Mouse (Mus musculus) intestine, embryonic 16.5 days (tissue): ENCODE results near the gene Nrf1. TPM values are rescaled to one million over a fixed set of nuclear protein-coding genes. Genes with fewer than 3 reads are reported as not detected.

Experiments used
- ATAC-seq: fragments of 200-750 bp; cut with Nextera tagmentation; 2 replicates; pipeline ENCODE4 v1.8.0; 2017; ENCODE audit warnings: moderate TSS enrichment, moderate library complexity
- H3K27ac ChIP-seq: fragments of 300-500 bp; sonication (generic); 2 replicates; pipeline ENCODE4 v1.5.1; 2014; ENCODE audit warnings: mild to moderate bottlenecking, low read length
- H3K27me3 ChIP-seq: fragments of 300-500 bp; sonication (generic); replicated peaks from 2 replicates; pipeline ENCODE4 v1.6.1; 2014; ENCODE audit warnings: low read length, control low read depth, mixed read lengths; ENCODE audit not compliant: control insufficient read depth, insufficient read depth
- H3K36me3 ChIP-seq: fragments of 300-500 bp; sonication (generic); 2 replicates; pipeline ENCODE4 v1.6.1; 2014; ENCODE audit warnings: low read length, control low read depth; ENCODE audit not compliant: control insufficient read depth, insufficient read depth
- H3K4me1 ChIP-seq: fragments of 300-500 bp; sonication (generic); 2 replicates; pipeline ENCODE4 v1.6.1; 2014; ENCODE audit warnings: low read length, control low read depth, mixed read lengths; ENCODE audit not compliant: control insufficient read depth, insufficient read depth
- H3K4me2 ChIP-seq: fragments of 300-500 bp; sonication (generic); 2 replicates; pipeline ENCODE4 v1.6.1; 2014; ENCODE audit warnings: low read depth, low read length, control low read depth
- H3K4me3 ChIP-seq: fragments of 300-500 bp; sonication (generic); 2 replicates; pipeline ENCODE4 v1.5.1; 2014; ENCODE audit warnings: mild to moderate bottlenecking, low read length
- H3K9ac ChIP-seq: fragments of 300-500 bp; sonication (generic); 2 replicates; pipeline ENCODE4 v1.6.1; 2014; ENCODE audit warnings: low read depth, low read length
- H3K9me3 ChIP-seq: fragments of 300-500 bp; sonication (generic); 2 replicates; pipeline ENCODE4 v1.6.1; 2016; ENCODE audit warnings: low read length, control low read depth; ENCODE audit not compliant: control insufficient read depth
- WGBS: fragments of 180-500 bp; shearing (Covaris S2); extraction: QIAGEN DNeasy Blood & Tissue Kit; methylation state at CpG from one replicate; pipeline ENCODE4 v1.1.7; 2014; 5-methylcytosine and 5-hydroxymethylcytosine counted together
- polyA plus RNA-seq: library from polyadenylated mRNA; unstranded; fragments of >200 nt; fragmentation: Nextera tagmentation; extraction: Ambion mirVana; gene quantifications from 2 replicates; pipeline ENCODE4 v1.2.1, GENCODE M21; 2015

Gene Nrf1
- polyA plus RNA-seq, 1 experiment from 2014 or later: 42.7 TPM

DNA sequence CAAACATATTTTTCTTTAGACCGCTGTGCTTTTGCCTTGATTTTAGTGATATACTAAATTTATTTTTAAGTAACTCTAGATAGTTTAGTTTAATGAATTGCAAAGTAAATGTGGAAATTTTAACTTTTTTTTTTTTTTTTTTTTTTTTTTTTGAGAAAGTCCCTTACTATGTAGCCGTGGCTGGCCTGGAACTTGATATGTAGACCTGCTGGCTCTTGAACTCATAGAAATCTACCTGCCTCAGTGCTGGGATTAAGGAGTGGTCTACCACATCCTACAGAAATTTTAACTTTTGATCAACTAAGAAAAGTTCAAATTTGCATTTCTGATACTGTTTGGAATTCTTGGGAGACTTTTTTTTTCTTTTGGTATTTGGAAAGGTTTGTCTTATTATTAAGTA, 17.6 kb downstream of the Nrf1 start:
- no peaks in the 10 kb centered on the region for H3K9me3 ChIP-seq
- 84% methylated on average over 2 of the region's 2 CpGs for WGBS
- no peaks in the 10 kb centered on the region for H3K36me3 ChIP-seq
- no peak overlapping the region for H3K27ac ChIP-seq
- no peaks in the 10 kb centered on the region for H3K4me1 ChIP-seq
- no peak for ATAC-seq
- H3K9ac ChIP-seq: no peak overlapping the region
- H3K4me3 ChIP-seq: no peak overlapping the region
- no peaks in the 10 kb centered on the region for H3K27me3 ChIP-seq
- H3K4me2 ChIP-seq: no peak overlapping the region

DNA sequence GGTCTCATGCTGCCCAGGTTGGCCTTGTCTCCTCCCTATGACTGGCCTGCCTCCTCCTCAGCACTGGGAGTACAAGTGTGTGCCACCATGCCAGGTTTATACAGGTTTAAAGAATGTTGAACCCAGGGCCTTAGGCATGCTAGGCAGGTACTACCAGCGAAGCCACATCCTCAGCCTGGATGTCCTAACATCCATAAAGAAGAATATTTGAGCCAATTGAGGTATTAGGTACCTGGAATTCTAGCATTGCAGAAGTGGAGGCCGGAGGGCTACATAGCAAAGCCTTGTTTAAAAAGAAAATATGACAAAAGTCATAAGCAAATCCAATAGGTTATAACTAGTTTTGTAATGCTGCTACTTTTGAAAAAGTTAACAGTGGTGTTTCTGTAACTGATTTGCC, 19.0 kb downstream of the Nrf1 start:
- Histone ChIP-seq H3K4me2 (no peak overlapping the region), H3K36me3 (no peaks in the 10 kb centered on the region), H3K27ac (no peak overlapping the region), H3K4me3 (no peak overlapping the region), H3K9me3 (no peaks in the 10 kb centered on the region), H3K9ac (no peak overlapping the region), H3K4me1 (no peaks in the 10 kb centered on the region), H3K27me3 (no peaks in the 10 kb centered on the region)
- no peak for ATAC-seq
- 91% methylated on average over 2 of the region's 2 CpGs for WGBS

DNA sequence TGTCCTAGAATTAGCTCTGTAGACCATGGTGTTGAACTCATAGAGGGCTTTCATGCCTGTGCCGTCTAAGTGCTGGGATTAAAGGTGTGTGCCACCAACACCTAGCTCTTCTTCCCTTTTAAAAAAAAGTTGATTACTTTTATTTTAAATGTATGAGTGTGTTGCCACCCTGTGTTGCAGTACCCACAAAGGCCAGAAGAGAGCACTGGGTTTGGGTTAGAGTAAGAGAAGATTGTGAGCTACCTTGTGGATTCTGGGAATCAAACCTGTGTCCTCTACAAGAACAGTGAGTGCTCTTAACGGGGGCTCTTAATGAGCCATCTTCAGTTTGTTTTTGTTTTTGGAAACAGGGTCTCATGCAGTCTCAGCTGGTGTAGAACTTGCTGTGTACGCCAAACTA, 24.7 kb downstream of the Nrf1 start:
- Histone ChIP-seq H3K9me3 (no peaks in the 10 kb centered on the region), H3K9ac (no peak overlapping the region), H3K4me2 (no peak overlapping the region), H3K36me3 (no peaks in the 10 kb centered on the region), H3K27ac (no peak overlapping the region), H3K4me3 (no peak overlapping the region), H3K27me3 (no peaks in the 10 kb centered on the region), H3K4me1 (no peaks in the 10 kb centered on the region)
- 87% methylated on average over 3 of the region's 3 CpGs for WGBS
- ATAC-seq: no peak

- Histone ChIP-seq H3K27me3 (no peaks in the 10 kb centered on the region), H3K4me3 (no peak overlapping the region), H3K9me3 (no peaks in the 10 kb centered on the region), H3K27ac (no peak overlapping the region), H3K9ac (no peak overlapping the region), H3K4me1 (0 out of 2 replicates have a peak, but pooled peaks cover 5% of the 10 kb centered on the region), H3K4me2 (no peak overlapping the region), H3K36me3 (no peaks in the 10 kb centered on the region)
- ATAC-seq: no peak
- 75% methylated on average over 4 of the region's 4 CpGs for WGBS
Observed at GRCm38 (mm10) chr6:30078938-30079529, 31.2 kb downstream of the Nrf1 start.

DNA sequence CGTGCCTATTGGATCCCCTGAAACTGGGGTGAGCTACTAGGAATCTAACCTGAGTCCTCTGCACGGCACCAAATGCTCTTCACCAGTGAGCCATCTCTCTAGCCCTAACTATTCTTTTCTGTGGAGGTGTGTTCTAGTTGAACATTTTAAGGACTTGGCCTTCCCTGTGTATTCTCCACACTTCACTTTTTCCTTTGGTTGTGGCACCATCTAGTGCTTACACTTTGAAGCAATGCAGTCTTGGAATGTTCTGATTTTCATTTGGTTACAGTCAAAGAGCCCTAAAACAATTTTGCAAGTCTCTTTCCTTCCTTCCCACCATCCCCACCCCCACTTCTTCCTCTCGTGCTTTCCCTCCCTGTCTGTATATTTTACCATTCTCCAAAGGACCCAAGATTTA, 33.6 kb downstream of the Nrf1 start:
- ATAC-seq: no peak
- H3K36me3 ChIP-seq: no peaks in the 10 kb centered on the region
- no peaks in the 10 kb centered on the region for H3K27me3 ChIP-seq
- no peak overlapping the region for H3K4me2 ChIP-seq
- H3K4me3 ChIP-seq: no peak overlapping the region
- no peaks in the 10 kb centered on the region for H3K9me3 ChIP-seq
- H3K27ac ChIP-seq: no peak overlapping the region
- 70% methylated on average over 3 of the region's 3 CpGs for whole genome bisulfite sequencing
- H3K9ac ChIP-seq: no peak overlapping the region
- H3K4me1 ChIP-seq: peaks cover 5% of the 10 kb centered on the region; the same call in 1 of the 2 replicates

DNA sequence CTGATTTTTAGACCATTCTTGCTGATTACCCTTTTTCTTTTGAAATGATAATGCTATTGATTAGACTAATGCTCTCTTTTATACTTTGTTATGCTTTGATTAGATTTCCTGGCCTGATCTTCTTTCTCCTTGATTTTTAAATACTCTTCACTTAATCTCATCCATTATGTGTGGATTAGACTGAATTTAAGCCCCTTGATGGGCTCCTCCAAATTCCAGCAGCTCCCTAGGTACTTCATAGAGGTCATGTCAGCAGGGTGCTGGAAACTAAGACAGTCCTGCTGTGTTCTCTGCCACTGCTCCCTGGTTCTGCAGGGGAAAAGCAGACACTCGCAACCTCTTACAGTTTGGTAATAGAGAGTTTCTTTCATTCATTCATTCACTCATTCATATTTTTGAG, 35.5 kb downstream of the Nrf1 start:
- Histone ChIP-seq H3K4me1 (peaks cover 5% of the 10 kb centered on the region; the same call in 1 of the 2 replicates), H3K4me2 (no peak overlapping the region), H3K4me3 (no peak overlapping the region), H3K27me3 (no peaks in the 10 kb centered on the region), H3K9ac (no peak overlapping the region), H3K27ac (no peak overlapping the region), H3K9me3 (no peaks in the 10 kb centered on the region), H3K36me3 (no peaks in the 10 kb centered on the region)
- ATAC-seq: no peak
- WGBS: 88% methylated on average over 1 of the region's 1 CpGs

- Histone ChIP-seq H3K36me3 (peaks cover 2% of the 10 kb centered on the region; the same call in 1 of the 2 replicates), H3K4me3 (no peak overlapping the region), H3K9ac (no peak overlapping the region), H3K4me2 (no peak overlapping the region), H3K27me3 (no peaks in the 10 kb centered on the region), H3K27ac (no peak overlapping the region), H3K4me1 (no peaks in the 10 kb centered on the region; the same call in 1 of the 2 replicates), H3K9me3 (no peaks in the 10 kb centered on the region)
- WGBS: 51% methylated on average over 2 of the region's 2 CpGs
- no peak for ATAC-seq
Observed at GRCm38 (mm10) chr6:30085351-30085750, 37.6 kb downstream of the Nrf1 start.

GRCm38 (mm10) chr6:30091221-30091620, 43.4 kb downstream of the Nrf1 start:
- Histone ChIP-seq H3K27me3 (no peaks in the 10 kb centered on the region), H3K36me3 (peaks cover 11% of the 10 kb centered on the region; the same call in 1 of the 2 replicates), H3K9me3 (no peaks in the 10 kb centered on the region), H3K4me3 (no peak overlapping the region), H3K27ac (no peak overlapping the region), H3K4me1 (no peaks in the 10 kb centered on the region), H3K4me2 (no peak overlapping the region), H3K9ac (no peak overlapping the region)
- whole genome bisulfite sequencing: 83% methylated on average over 4 of the region's 4 CpGs
- ATAC-seq: no peak

DNA sequence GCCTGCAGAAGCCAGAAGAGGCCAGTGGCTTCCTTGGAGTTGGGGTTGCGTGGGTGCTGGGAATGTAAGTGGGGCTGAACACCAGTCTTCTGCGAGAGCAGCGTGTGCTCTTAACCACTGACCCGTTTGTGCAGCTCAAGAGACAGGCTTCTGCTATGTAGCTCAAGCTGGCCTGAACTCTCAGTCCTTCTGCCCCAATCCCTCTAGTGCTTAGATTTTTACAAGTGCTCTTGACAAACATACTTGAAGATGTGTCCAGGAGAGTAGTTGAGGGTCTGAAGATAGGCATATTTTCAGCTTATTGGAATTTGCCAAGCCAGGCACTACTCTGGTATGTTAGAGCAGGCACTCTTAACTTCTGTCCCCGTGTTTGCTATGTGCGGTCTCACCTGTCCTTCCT, 45.0 kb downstream of the Nrf1 start:
- H3K4me1 ChIP-seq: no peaks in the 10 kb centered on the region
- H3K9ac ChIP-seq: no peak overlapping the region
- WGBS: 97% methylated on average over 6 of the region's 6 CpGs
- no peak for ATAC-seq
- H3K36me3 ChIP-seq: peaks cover 11% of the 10 kb centered on the region; the same call in 1 of the 2 replicates
- no peak overlapping the region for H3K4me3 ChIP-seq
- H3K27ac ChIP-seq: no peak overlapping the region
- no peaks in the 10 kb centered on the region for H3K27me3 ChIP-seq
- no peaks in the 10 kb centered on the region for H3K9me3 ChIP-seq
- no peak overlapping the region for H3K4me2 ChIP-seq
